Mouse (Mus musculus) liver, embryonic 12.5 days (tissue): Measurements from ENCODE around the gene Ccdc110. TPM values are rescaled to one million over a fixed set of nuclear protein-coding genes. Genes with fewer than 3 reads are reported as not detected.

ENCODE experiments used
- ATAC-seq: fragments of 200-750 bp; cut with Nextera tagmentation; 2 replicates; pipeline ENCODE4 v1.8.0; 2017; ENCODE audit warnings: moderate number of reproducible peaks, mild to moderate bottlenecking, moderate library complexity
- H3K27ac ChIP-seq: fragments of 300-500 bp; sonication (generic); 2 replicates; pipeline ENCODE4 v1.5.1; 2016; ENCODE audit warnings: mild to moderate bottlenecking
- H3K27me3 ChIP-seq: fragments of 300-500 bp; sonication (generic); replicated peaks from 2 replicates; pipeline ENCODE4 v1.6.1; 2016; ENCODE audit warnings: mild to moderate bottlenecking, moderate library complexity
- H3K36me3 ChIP-seq: fragments of 300-500 bp; sonication (generic); 2 replicates; pipeline ENCODE4 v1.6.1; 2016; ENCODE audit warnings: mild to moderate bottlenecking, moderate library complexity
- H3K4me1 ChIP-seq: fragments of 300-500 bp; sonication (generic); 2 replicates; pipeline ENCODE4 v1.6.1; 2016
- H3K4me2 ChIP-seq: fragments of 300-500 bp; sonication (generic); 2 replicates; pipeline ENCODE4 v1.6.1; 2016; ENCODE audit warnings: mild to moderate bottlenecking, moderate library complexity
- H3K4me3 ChIP-seq: fragments of 300-500 bp; sonication (generic); 2 replicates; pipeline ENCODE4 v1.5.1; 2016; ENCODE audit warnings: mild to moderate bottlenecking, moderate library complexity
- H3K9ac ChIP-seq: fragments of 300-500 bp; sonication (generic); 2 replicates; pipeline ENCODE4 v1.6.1; 2016; ENCODE audit warnings: mild to moderate bottlenecking, moderate library complexity
- H3K9me3 ChIP-seq: fragments of 300-500 bp; sonication (generic); replicated peaks from 2 replicates; pipeline ENCODE4 v1.6.1; 2016; ENCODE audit warnings: mild to moderate bottlenecking, moderate library complexity
- WGBS: fragments of 180-500 bp; shearing (Covaris S2); methylation state at CpG from one replicate; pipeline ENCODE4 v1.1.7; 2016; ENCODE audit not compliant: insufficient replicate concordance; 5-methylcytosine and 5-hydroxymethylcytosine counted together
- polyA plus RNA-seq: library from polyadenylated mRNA; unstranded; fragments of >200 nt; fragmentation: Nextera tagmentation; extraction: Ambion mirVana; gene quantifications from 2 replicates; pipeline ENCODE4 v1.2.1, GENCODE M21; 2016

Gene Ccdc110
- not detected in 2 replicates for polyA plus RNA-seq

- Histone ChIP-seq H3K4me2 (peak within 1 kb of the TSS; percentile 4; the same call in 1 of the 2 replicates), H3K4me3 (no peak within 1 kb of the TSS), H3K4me1 (no peaks in the 10 kb centered on the region), H3K27ac (no peak within 1 kb of the TSS), H3K36me3 (no peaks in the 10 kb centered on the region), H3K9me3 (no peaks in the 10 kb centered on the region), H3K27me3 (0 out of 2 replicates have a peak, but pooled peaks cover 4% of the 10 kb centered on the region), H3K9ac (no peak within 1 kb of the TSS)
- peak; percentile 52; the same call in 1 of the 2 replicates for ATAC-seq
- 8% methylated on average over 23 of the region's 23 CpGs for WGBS
These were observed at the start of gene Ccdc110 for GRCm38 (mm10) chr8:45934582-45935014. Ccdc110 (plus strand) TSS chr8:45934619.

GRCm38 (mm10) chr8:45885202-45885685, 49.2 kb upstream of the Ccdc110 start, which contains the start of gene Pdlim3:
Pdlim3 (plus strand) TSS chr8:45885461.
- Histone ChIP-seq H3K4me1 (no peaks in the 10 kb centered on the region), H3K9me3 (no peaks in the 10 kb centered on the region), H3K27me3 (peaks cover 26% of the 10 kb centered on the region), H3K36me3 (no peaks in the 10 kb centered on the region), H3K4me3 (peak within 1 kb of the TSS; percentile 18), H3K27ac (no peak within 1 kb of the TSS), H3K9ac (no peak within 1 kb of the TSS), H3K4me2 (peak within 1 kb of the TSS; percentile 58)
- ATAC-seq = no peak
- 2% methylated on average over 22 of the region's 22 CpGs for WGBS

- Histone ChIP-seq H3K4me2 (peak overlapping the region; percentile 58), H3K4me3 (peak overlapping the region; percentile 18; the same call in 1 of the 2 replicates), H3K9ac (no peak overlapping the region), H3K27me3 (peaks cover 26% of the 10 kb centered on the region), H3K36me3 (no peaks in the 10 kb centered on the region), H3K27ac (no peak overlapping the region), H3K9me3 (no peaks in the 10 kb centered on the region), H3K4me1 (no peaks in the 10 kb centered on the region)
- WGBS = 37% methylated on average over 2 of the region's 2 CpGs
- no peak for ATAC-seq
These were observed 48.6 kb upstream of the Ccdc110 start for GRCm38 (mm10) chr8:45885775-45886174.

- no peak overlapping the region for H3K9ac ChIP-seq
- H3K27ac ChIP-seq = no peak overlapping the region
- H3K4me3 ChIP-seq = no peak overlapping the region
- no peak overlapping the region for H3K4me2 ChIP-seq
- H3K9me3 ChIP-seq = no peaks in the 10 kb centered on the region
- H3K4me1 ChIP-seq = no peaks in the 10 kb centered on the region
- H3K36me3 ChIP-seq = no peaks in the 10 kb centered on the region
- WGBS = 78% methylated on average over 7 of the region's 7 CpGs
- ATAC-seq = no peak
- peaks cover 12% of the 10 kb centered on the region for H3K27me3 ChIP-seq
These were observed 44.7 kb upstream of the Ccdc110 start for GRCm38 (mm10) chr8:45889737-45890136.

GRCm38 (mm10) chr8:45896590-45896989, 37.8 kb upstream of the Ccdc110 start:
- H3K9ac ChIP-seq = no peak overlapping the region
- no peak overlapping the region for H3K4me3 ChIP-seq
- no peak overlapping the region for H3K27ac ChIP-seq
- 61% methylated on average over 3 of the region's 3 CpGs for WGBS
- no peak overlapping the region for H3K4me2 ChIP-seq
- no peaks in the 10 kb centered on the region for H3K36me3 ChIP-seq
- H3K9me3 ChIP-seq = no peaks in the 10 kb centered on the region
- no peak for ATAC-seq
- no peaks in the 10 kb centered on the region for H3K4me1 ChIP-seq
- H3K27me3 ChIP-seq = no peaks in the 10 kb centered on the region

- no peaks in the 10 kb centered on the region for H3K9me3 ChIP-seq
- no peaks in the 10 kb centered on the region for H3K27me3 ChIP-seq
- no peak overlapping the region for H3K27ac ChIP-seq
- no peak for ATAC-seq
- no peaks in the 10 kb centered on the region for H3K4me1 ChIP-seq
- H3K4me3 ChIP-seq = no peak overlapping the region
- 49% methylated on average over 3 of the region's 3 CpGs for WGBS
- no peak overlapping the region for H3K4me2 ChIP-seq
- no peak overlapping the region for H3K9ac ChIP-seq
- no peaks in the 10 kb centered on the region for H3K36me3 ChIP-seq
These were observed 34.6 kb upstream of the Ccdc110 start for GRCm38 (mm10) chr8:45899783-45900182.

GRCm38 (mm10) chr8:45901626-45902025, 32.8 kb upstream of the Ccdc110 start:
- H3K9ac ChIP-seq = no peak overlapping the region
- no peak overlapping the region for H3K27ac ChIP-seq
- 69% methylated on average over 8 of the region's 8 CpGs for WGBS
- no peak overlapping the region for H3K4me2 ChIP-seq
- H3K36me3 ChIP-seq = no peaks in the 10 kb centered on the region
- no peak overlapping the region for H3K4me3 ChIP-seq
- no peaks in the 10 kb centered on the region for H3K4me1 ChIP-seq
- no peaks in the 10 kb centered on the region for H3K27me3 ChIP-seq
- no peaks in the 10 kb centered on the region for H3K9me3 ChIP-seq
- ATAC-seq = no peak

- Histone ChIP-seq H3K9ac (no peak overlapping the region), H3K36me3 (no peaks in the 10 kb centered on the region), H3K27me3 (no peaks in the 10 kb centered on the region), H3K9me3 (no peaks in the 10 kb centered on the region), H3K4me2 (no peak overlapping the region), H3K4me3 (no peak overlapping the region), H3K27ac (no peak overlapping the region), H3K4me1 (no peaks in the 10 kb centered on the region)
- WGBS = 16% methylated on average over 3 of the region's 3 CpGs
- ATAC-seq = no peak
These were observed 30.8 kb upstream of the Ccdc110 start for GRCm38 (mm10) chr8:45903659-45904058.

GRCm38 (mm10) chr8:45905591-45906250, 28.7 kb upstream of the Ccdc110 start:
- H3K4me1 ChIP-seq = no peaks in the 10 kb centered on the region
- H3K4me2 ChIP-seq = no peak overlapping the region
- no peak overlapping the region for H3K27ac ChIP-seq
- WGBS = 70% methylated on average over 7 of the region's 7 CpGs
- H3K9ac ChIP-seq = no peak overlapping the region
- H3K27me3 ChIP-seq = no peaks in the 10 kb centered on the region
- H3K9me3 ChIP-seq = no peaks in the 10 kb centered on the region
- no peaks in the 10 kb centered on the region for H3K36me3 ChIP-seq
- no peak for ATAC-seq
- H3K4me3 ChIP-seq = no peak overlapping the region

GRCm38 (mm10) chr8:45906251-45906619, 28.2 kb upstream of the Ccdc110 start:
- H3K4me1 ChIP-seq = no peaks in the 10 kb centered on the region
- no peaks in the 10 kb centered on the region for H3K9me3 ChIP-seq
- no peak overlapping the region for H3K9ac ChIP-seq
- H3K27ac ChIP-seq = no peak overlapping the region
- no peak overlapping the region for H3K4me3 ChIP-seq
- no peaks in the 10 kb centered on the region for H3K36me3 ChIP-seq
- 75% methylated on average over 4 of the region's 4 CpGs for WGBS
- no peak overlapping the region for H3K4me2 ChIP-seq
- ATAC-seq = no peak
- no peaks in the 10 kb centered on the region for H3K27me3 ChIP-seq

- ATAC-seq = no peak
- Histone ChIP-seq H3K9ac (no peak overlapping the region), H3K4me1 (no peaks in the 10 kb centered on the region), H3K9me3 (no peaks in the 10 kb centered on the region), H3K4me3 (no peak overlapping the region), H3K4me2 (no peak overlapping the region), H3K27ac (no peak overlapping the region), H3K27me3 (no peaks in the 10 kb centered on the region), H3K36me3 (no peaks in the 10 kb centered on the region)
- WGBS = 81% methylated on average over 11 of the region's 11 CpGs
These were observed 20.7 kb upstream of the Ccdc110 start for GRCm38 (mm10) chr8:45913707-45914106.

- no peaks in the 10 kb centered on the region for H3K9me3 ChIP-seq
- H3K9ac ChIP-seq = no peak overlapping the region
- ATAC-seq = no peak
- no peaks in the 10 kb centered on the region for H3K4me1 ChIP-seq
- H3K27me3 ChIP-seq = no peaks in the 10 kb centered on the region
- H3K27ac ChIP-seq = no peak overlapping the region
- H3K4me2 ChIP-seq = no peak overlapping the region
- H3K36me3 ChIP-seq = no peaks in the 10 kb centered on the region
- no peak overlapping the region for H3K4me3 ChIP-seq
- 48% methylated on average over 3 of the region's 3 CpGs for WGBS
These were observed 17.9 kb upstream of the Ccdc110 start for GRCm38 (mm10) chr8:45916496-45916895.
